Mouse (Mus musculus) midbrain, postnatal 0 days (tissue): ENCODE results near the gene Rabepk. TPM values are rescaled to one million over a fixed set of nuclear protein-coding genes. Genes with fewer than 3 reads are reported as not detected.
A peak's percentile ranks its signal among the peaks of the same experiment; 100 is the strongest.
"Not testable (repeated sequence)": the region's sequence is repeated elsewhere in the genome, so short reads cannot be mapped to it uniquely, and the experiment has no call there.

ENCODE experiments used
- ATAC-seq: fragments of 200-750 bp; cut with Nextera tagmentation; 2 replicates; pipeline ENCODE4 v1.8.0; 2017; ENCODE audit warnings: moderate number of reproducible peaks, mild to moderate bottlenecking, moderate TSS enrichment, moderate library complexity; ENCODE audit not compliant: low FRiP score
- DNase-seq: peaks from one replicate; pipeline ENCODE4 v3.0.0-alpha.2; 2015; ENCODE audit warnings: low spot score
- H3K27ac ChIP-seq: fragments of 300-500 bp; sonication (generic); 2 replicates; pipeline ENCODE4 v1.5.1; 2014; ENCODE audit warnings: low read depth, mild to moderate bottlenecking, low read length, mixed read lengths
- H3K27me3 ChIP-seq: fragments of 300-500 bp; sonication (generic); 2 replicates; pipeline ENCODE4 v1.6.1; 2014; ENCODE audit warnings: low read length, control low read depth, mixed read lengths; ENCODE audit not compliant: insufficient read depth
- H3K36me3 ChIP-seq: fragments of 300-500 bp; sonication (generic); 2 replicates; pipeline ENCODE4 v1.6.1; 2014; ENCODE audit warnings: low read length, control low read depth, mixed read lengths; ENCODE audit not compliant: insufficient read depth
- H3K4me1 ChIP-seq: fragments of 300-500 bp; sonication (generic); 2 replicates; pipeline ENCODE4 v1.6.1; 2014; ENCODE audit warnings: mild to moderate bottlenecking, control low read depth, antibody characterized with exemption, low read length, mixed read lengths; ENCODE audit not compliant: insufficient read depth
- H3K4me2 ChIP-seq: fragments of 300-500 bp; sonication (generic); 2 replicates; pipeline ENCODE4 v1.6.1; 2014; ENCODE audit warnings: low read depth, mild to moderate bottlenecking, low read length, mixed read lengths; ENCODE audit not compliant: poor library complexity, severe bottlenecking
- H3K4me3 ChIP-seq: fragments of 300-500 bp; sonication (generic); 2 replicates; pipeline ENCODE4 v1.5.1; 2014; ENCODE audit warnings: low read depth, mild to moderate bottlenecking, low read length, moderate library complexity
- H3K9ac ChIP-seq: fragments of 300-500 bp; sonication (generic); replicated peaks from 2 replicates; pipeline ENCODE4 v1.6.1; 2014; ENCODE audit warnings: mild to moderate bottlenecking, low read length, moderate library complexity, mixed read lengths; ENCODE audit not compliant: poor library complexity, severe bottlenecking
- H3K9me3 ChIP-seq: fragments of 300-500 bp; sonication (generic); 2 replicates; pipeline ENCODE4 v1.6.1; 2016; ENCODE audit warnings: low read length, control low read depth
- CTCF ChIP-seq: IDR thresholded peaks from 2 replicates; pipeline ENCODE4 v1.5.1; 2016; ENCODE audit warnings: antibody characterized with exemption, mild to moderate bottlenecking
- WGBS: fragments of 180-500 bp; shearing (Covaris S2); extraction: QIAGEN DNeasy Blood & Tissue Kit; methylation state at CpG from one replicate; pipeline ENCODE4 v1.1.7; 2014; 5-methylcytosine and 5-hydroxymethylcytosine counted together
- polyA plus RNA-seq: library from polyadenylated mRNA; unstranded; fragments of >200 nt; fragmentation: Nextera tagmentation; extraction: Ambion mirVana; gene quantifications from 2 replicates; pipeline ENCODE4 v1.2.1, GENCODE M21; 2015
- total RNA-seq: library from RNA; depleted of rRNA; stranded (reverse); fragments of >200 nt; gene quantifications from 2 replicates; pipeline ENCODE4 v1.2.3, GENCODE M21; 2014

Rabepk gene
- total and polyA plus RNA-seq, 2 experiments from 2014 or later = 19.2 to 23.2 TPM

DNA sequence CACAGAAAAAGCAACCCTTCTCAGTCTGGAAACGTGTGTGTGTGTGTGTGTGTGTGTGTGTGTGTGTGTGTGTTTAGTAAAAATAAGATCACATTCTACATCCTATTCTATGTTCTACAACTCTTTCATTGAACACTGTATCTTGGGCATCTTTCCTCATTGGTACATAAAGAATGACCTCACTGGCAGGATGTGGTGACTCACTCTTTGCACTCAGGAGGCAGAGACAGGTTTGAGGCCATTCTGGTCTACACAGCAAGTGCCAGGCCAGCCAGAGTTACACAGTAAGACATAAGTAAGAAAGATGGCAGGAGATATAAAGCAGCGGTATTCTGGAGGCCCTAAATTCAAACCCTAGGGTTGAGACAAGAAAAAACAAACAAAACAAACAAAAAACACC lies 36.8 kb downstream of the Rabepk start:
- DNase-seq (no peak), ATAC-seq (no peak)
- no peak overlapping the region for H3K4me2 ChIP-seq
- no peaks in the 10 kb centered on the region for H3K9me3 ChIP-seq
- no peak for TF ChIP-seq CTCF
- H3K27me3 ChIP-seq = no peaks in the 10 kb centered on the region
- no peak overlapping the region for H3K9ac ChIP-seq
- WGBS = 67% methylated on average over 2 of the region's 2 CpGs
- H3K4me1 ChIP-seq = no peaks in the 10 kb centered on the region
- no peaks in the 10 kb centered on the region for H3K36me3 ChIP-seq
- no peak overlapping the region for H3K4me3 ChIP-seq
- no peak overlapping the region for H3K27ac ChIP-seq

DNA sequence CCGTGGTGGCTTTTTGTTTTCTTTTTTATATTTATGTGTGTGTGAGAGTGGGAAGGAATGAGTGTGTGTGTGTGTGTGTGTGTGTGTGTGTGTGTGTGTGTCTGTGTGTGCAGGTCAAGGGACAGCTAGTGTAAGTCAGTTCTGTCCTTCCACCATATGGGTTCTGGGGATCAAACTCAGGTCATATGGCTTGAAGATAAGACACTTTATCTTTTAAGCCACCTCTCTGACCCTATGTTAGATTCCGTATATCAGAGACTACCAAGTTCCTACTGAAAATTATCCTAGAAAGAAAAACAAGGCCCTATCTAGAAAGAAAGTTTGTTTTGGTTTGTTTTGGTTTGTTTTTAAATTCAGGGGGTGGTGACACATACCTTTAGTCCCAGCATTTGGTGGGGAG lies 37.5 kb downstream of the Rabepk start:
- Histone ChIP-seq H3K27ac (no peak overlapping the region), H3K9me3 (no peaks in the 10 kb centered on the region), H3K4me2 (no peak overlapping the region), H3K4me3 (no peak overlapping the region), H3K36me3 (no peaks in the 10 kb centered on the region), H3K27me3 (no peaks in the 10 kb centered on the region), H3K4me1 (no peaks in the 10 kb centered on the region), H3K9ac (no peak overlapping the region)
- ATAC-seq (no peak), DNase-seq (no peak)
- TF ChIP-seq CTCF = no peak
- 92% methylated on average over 2 of the region's 2 CpGs for WGBS

DNA sequence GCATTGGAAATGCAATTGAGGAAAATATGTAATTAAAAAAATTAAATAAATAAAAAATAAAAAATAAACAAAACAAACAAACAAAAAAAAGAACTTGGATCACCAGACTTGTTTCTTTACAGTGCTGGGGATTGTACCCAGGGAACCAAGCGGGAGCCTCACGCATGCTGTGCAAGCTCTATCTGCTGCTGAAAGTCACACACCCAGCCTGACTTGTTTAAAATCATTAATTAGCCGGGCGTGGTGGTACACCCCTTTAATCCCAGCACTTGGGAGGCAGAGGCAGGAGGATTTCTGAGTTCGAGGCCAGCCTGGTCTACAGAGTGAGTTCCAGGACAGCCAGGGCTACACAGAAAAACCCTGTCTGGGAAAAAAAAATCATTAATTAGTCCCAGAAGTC lies 38.4 kb downstream of the Rabepk start:
- not testable (repeated sequence) for H3K27ac ChIP-seq, H3K27me3 ChIP-seq, H3K4me2 ChIP-seq, H3K9me3 ChIP-seq, H3K4me3 ChIP-seq, DNase-seq, H3K9ac ChIP-seq, H3K4me1 ChIP-seq, ATAC-seq, H3K36me3 ChIP-seq
- 86% methylated on average over 5 of the region's 5 CpGs for WGBS

DNA sequence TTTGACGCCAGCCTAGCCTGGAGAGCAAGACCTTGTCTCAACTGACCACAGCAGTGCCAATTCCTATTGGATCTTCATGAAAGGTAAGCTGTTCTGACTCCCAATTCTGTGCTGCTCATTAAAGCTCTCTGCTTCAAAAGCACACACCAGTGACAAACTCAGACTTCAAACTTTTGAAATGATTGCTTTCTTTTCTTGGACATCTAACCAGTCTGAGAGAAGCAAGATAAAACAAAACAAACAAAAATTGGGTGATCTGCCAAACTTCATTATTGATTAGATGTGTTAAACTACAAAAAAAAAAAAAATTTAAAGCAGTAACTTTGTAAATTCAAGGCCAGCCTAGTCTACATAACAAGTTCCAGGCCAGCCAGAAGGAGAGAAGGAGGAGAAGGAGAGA lies 42.4 kb downstream of the Rabepk start:
- H3K9me3 ChIP-seq = no peaks in the 10 kb centered on the region

DNA sequence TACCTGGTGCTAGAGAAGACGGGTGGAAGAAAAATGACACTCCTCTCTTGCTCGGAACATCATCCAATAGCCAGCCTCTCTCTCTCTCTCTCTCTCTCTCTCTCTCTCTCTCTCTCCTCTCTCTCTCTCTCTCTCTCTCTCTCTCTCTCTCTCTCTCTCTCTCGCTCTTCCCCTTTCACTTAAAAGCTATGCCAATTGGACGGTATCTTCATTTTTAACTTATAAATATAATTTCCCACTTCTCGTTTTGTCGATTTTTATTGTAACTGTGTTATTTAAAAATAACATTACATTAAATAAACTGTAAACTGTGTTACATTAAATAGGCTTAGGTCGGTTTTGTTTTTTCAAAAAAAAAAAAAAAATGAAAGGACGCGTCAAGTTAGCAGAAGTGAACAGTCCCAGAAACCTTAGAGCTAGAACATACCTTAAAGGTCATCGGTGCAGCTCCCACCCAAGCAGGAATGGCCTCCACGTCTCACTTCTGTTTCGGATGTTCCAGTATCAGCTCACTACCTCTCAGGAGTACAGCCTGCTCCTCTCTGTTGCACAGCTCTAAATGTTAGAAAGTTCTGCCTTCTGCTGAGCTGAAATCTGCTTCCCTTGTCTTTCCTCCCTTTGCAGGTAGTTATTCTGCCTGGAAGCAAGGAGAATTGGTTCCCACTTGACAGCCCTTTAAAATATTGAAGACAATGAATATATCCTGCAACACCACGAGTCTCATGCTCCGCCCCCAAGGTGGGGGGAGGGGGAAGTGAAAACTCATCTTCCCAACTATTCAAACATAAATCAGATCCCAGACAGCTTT lies 45.0 kb downstream of the Rabepk start, which contains the start of gene Gapvd1:
Gapvd1 (minus strand) TSS at position 682 of the 808 bp plus-strand sequence.
- peak; percentile 21 for DNase-seq
- ATAC-seq = no peak
- Histone ChIP-seq H3K27me3 (no peaks in the 10 kb centered on the region), H3K9ac (peak within 1 kb of the TSS; percentile 98), H3K4me1 (peaks cover 4% of the 10 kb centered on the region; the same call in 1 of the 2 replicates), H3K4me3 (peak within 1 kb of the TSS; percentile 94), H3K9me3 (no peaks in the 10 kb centered on the region), H3K27ac (peak within 1 kb of the TSS; percentile 94), H3K4me2 (peak within 1 kb of the TSS; percentile 49), H3K36me3 (no peaks in the 10 kb centered on the region)
- no peak for TF ChIP-seq CTCF
- under 1% methylated on average over 14 of the region's 14 CpGs for WGBS

More for the DNA sequence above, 42.4 kb downstream of the Rabepk start:
- no peak overlapping the region for H3K4me3 ChIP-seq
- H3K4me2 ChIP-seq = no peak overlapping the region
- 0 out of 2 replicates have a peak, but pooled peaks cover under 1% of the 10 kb centered on the region for H3K4me1 ChIP-seq
- H3K36me3 ChIP-seq = no peaks in the 10 kb centered on the region
- DNase-seq (no peak), ATAC-seq (no peak)
- H3K9ac ChIP-seq = no peak overlapping the region
- no peaks in the 10 kb centered on the region for H3K27me3 ChIP-seq
- 74% methylated on average over 1 of the region's 1 CpGs for WGBS
- TF ChIP-seq CTCF = no peak
- H3K27ac ChIP-seq = no peak overlapping the region

DNA sequence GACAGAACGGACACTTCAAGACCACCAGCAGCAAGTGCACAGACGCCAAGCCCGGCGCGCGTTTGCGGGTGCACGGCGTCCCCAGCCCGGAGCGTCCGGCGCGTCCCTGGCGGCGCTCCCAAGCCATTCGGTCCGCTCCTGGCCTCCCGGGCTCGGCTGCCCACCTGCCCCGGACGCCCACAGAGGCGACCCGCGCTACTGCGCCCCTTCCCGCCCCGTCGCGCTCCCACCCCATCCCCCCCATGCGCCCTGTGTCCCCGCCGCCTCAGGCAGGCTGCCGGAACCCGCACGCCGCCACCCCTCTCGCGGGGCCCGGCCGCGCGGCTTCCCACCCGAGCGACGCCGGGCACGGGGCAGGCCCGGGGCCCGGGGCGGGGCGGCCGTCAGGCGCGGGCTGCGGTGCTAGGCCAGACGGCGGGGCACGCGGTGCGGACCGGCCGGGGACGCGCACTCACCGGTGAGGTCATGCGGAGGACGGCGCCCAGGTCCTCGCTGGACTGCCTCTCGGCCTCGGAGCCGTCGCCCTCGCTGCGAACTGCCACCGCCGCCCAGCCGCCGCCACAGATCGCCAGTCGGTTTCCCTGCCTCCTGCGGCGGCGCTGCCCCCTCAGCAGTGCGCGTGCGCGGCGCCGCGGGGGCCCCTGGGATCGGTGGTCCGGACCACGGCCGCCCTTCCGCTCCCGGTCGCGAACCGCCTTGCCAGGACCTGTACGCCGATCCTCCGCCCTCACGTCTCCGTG lies 45.7 kb downstream of the Rabepk start:
- ATAC-seq = peak; percentile 93
- WGBS = under 1% methylated on average over 67 of the region's 106 CpGs
- Histone ChIP-seq H3K9ac (peak overlapping the region; percentile 98), H3K36me3 (no peaks in the 10 kb centered on the region), H3K27ac (peak overlapping the region; percentile 94), H3K4me3 (peak overlapping the region; percentile 94), H3K4me1 (peaks cover 4% of the 10 kb centered on the region; the same call in 1 of the 2 replicates), H3K27me3 (no peaks in the 10 kb centered on the region), H3K9me3 (no peaks in the 10 kb centered on the region), H3K4me2 (peak overlapping the region; percentile 49)
- peak; percentile 88 for DNase-seq
- peak; percentile 37; the same call in 1 of the 2 replicates for TF ChIP-seq CTCF
